30 mouse cellular contexts compared by ENCODE assay signal in the genomic region with DNA sequence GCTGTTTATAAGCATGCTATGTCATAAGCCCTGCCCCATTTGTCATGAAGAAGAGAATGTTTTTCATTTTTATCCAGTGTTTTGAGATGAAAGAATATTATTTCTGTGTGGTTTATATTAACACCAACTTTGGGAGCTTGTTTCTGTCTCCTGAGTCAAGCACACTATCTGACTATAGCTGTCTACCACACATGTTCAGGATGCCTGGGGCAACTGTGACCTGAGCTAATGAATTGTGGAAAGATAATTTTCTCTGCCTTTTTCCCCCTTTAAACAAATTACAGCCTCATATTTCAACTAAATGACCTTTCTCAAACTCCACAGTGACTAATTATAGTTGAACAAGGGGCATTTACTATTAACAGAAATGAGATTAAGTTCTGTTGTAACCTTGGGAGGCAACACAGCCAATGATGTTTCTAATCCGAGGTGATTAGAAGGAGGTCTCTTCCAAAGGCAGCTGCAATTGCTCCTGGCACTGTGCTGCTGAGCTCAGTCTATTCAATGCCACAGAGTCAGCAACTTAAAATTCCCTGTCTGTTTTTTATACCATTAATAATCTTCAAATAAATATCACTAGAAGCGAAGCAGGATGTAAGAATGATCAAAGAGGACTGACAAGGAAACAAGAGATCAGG.
A peak's percentile ranks its signal among the peaks of the same experiment; 100 is the strongest.
DNase-seq lines count a peak whose midpoint lies in the region; ATAC-seq lines count a peak whose summit lies in the region.
"Had no signal": no experiment of that assay in that cellular context is flagged by ENCODE, and none has a peak within 500 bp of the region (broad histone marks: within the 10 kb centered on the region; RNA-seq: fewer than 3 reads in every experiment).

No protein-coding gene starts in this region.

- no peak overlapping the region for H3K27ac ChIP-seq in hindbrain, embryonic 11.5 days (ENCODE audit: low read depth, low read length)
- no peak overlapping the region for H3K27ac ChIP-seq in hindbrain, embryonic 10.5 days
- no peak overlapping the region for H3K27ac ChIP-seq in neural tube, embryonic 13.5 days (replicated peaks)
- no peak overlapping the region for H3K27ac ChIP-seq in neural tube, embryonic 15.5 days (replicated peaks)
- no peak overlapping the region for H3K27ac ChIP-seq in heart, embryonic 11.5 days (ENCODE audit: low read depth, low read length)
- H3K27ac ChIP-seq: embryonic facial prominence, embryonic 15.5 days; hindbrain, embryonic 14.5 days; limb, embryonic 12.5 days; macrophage had no signal

- no peaks in the 10 kb centered on the region for H3K4me1 ChIP-seq in hindbrain, embryonic 11.5 days (replicated peaks; ENCODE audit: control insufficient read depth, insufficient read depth, low read length)
- H3K4me1 ChIP-seq in hindbrain, embryonic 10.5 days (replicated peaks), result no peaks in the 10 kb centered on the region
- H3K4me1 ChIP-seq in neural tube, embryonic 13.5 days (replicated peaks), result no peaks in the 10 kb centered on the region; the same call in 1 of the 2 replicates
- no peaks in the 10 kb centered on the region for H3K4me1 ChIP-seq in neural tube, embryonic 15.5 days
- H3K4me1 ChIP-seq in heart, embryonic 11.5 days (ENCODE audit: control insufficient read depth, insufficient read depth, low read length), result no peaks in the 10 kb centered on the region
- H3K4me1 ChIP-seq: embryonic facial prominence, embryonic 15.5 days; heart, embryonic 12.5 days; limb, embryonic 12.5 days had no signal

- no peak overlapping the region for H3K4me2 ChIP-seq in hindbrain, embryonic 11.5 days (replicated peaks; ENCODE audit: low read depth, low read length)
- H3K4me2 ChIP-seq in neural tube, embryonic 13.5 days, result no peak overlapping the region
- no peak overlapping the region for H3K4me2 ChIP-seq in neural tube, embryonic 15.5 days
- no peak overlapping the region for H3K4me2 ChIP-seq in heart, embryonic 11.5 days
- H3K4me2 ChIP-seq: embryonic facial prominence, embryonic 15.5 days; heart, embryonic 12.5 days; hindbrain, embryonic 14.5 days; limb, embryonic 12.5 days; liver, embryonic 11.5 days had no signal

- no peaks in the 10 kb centered on the region for H3K9me3 ChIP-seq in hindbrain, embryonic 11.5 days (ENCODE audit: control insufficient read depth, low read length)
- no peaks in the 10 kb centered on the region for H3K9me3 ChIP-seq in hindbrain, embryonic 10.5 days
- no peaks in the 10 kb centered on the region for H3K9me3 ChIP-seq in neural tube, embryonic 13.5 days
- H3K9me3 ChIP-seq in neural tube, embryonic 15.5 days (replicated peaks), result no peaks in the 10 kb centered on the region
- H3K9me3 ChIP-seq in heart, embryonic 11.5 days (replicated peaks; ENCODE audit: control insufficient read depth, low read length), result no peaks in the 10 kb centered on the region
- H3K9me3 ChIP-seq: embryonic facial prominence, embryonic 15.5 days; heart, embryonic 12.5 days; limb, embryonic 12.5 days had no signal

- DNase-seq in hindbrain, embryonic 11.5 days (ENCODE audit: low spot score), result peak; percentile 1
- no peak for DNase-seq in hindbrain, embryonic 10.5 days (ENCODE audit: low spot score)
- DNase-seq in forelimb bud, embryonic 11.5 days (ENCODE audit: low read depth, low spot score), result peak; percentile 21
- DNase-seq: B cell, adult 2 months; cerebellum, adult 8-10 months; gastrocnemius, postnatal 10 days; heart, adult 11 months; heart, postnatal 10 days; kidney, adult 9 months; kidney, postnatal 36 days; layer of hippocampus, postnatal 36 days; liver, postnatal 0 days; thymus, postnatal 14 days had no signal

- H3K4me3 ChIP-seq in hindbrain, embryonic 11.5 days (ENCODE audit: low read depth, low read length), result no peak overlapping the region
- no peak overlapping the region for H3K4me3 ChIP-seq in hindbrain, embryonic 10.5 days
- H3K4me3 ChIP-seq in neural tube, embryonic 13.5 days, result no peak overlapping the region
- no peak overlapping the region for H3K4me3 ChIP-seq in neural tube, embryonic 15.5 days (replicated peaks)
- H3K4me3 ChIP-seq in heart, embryonic 11.5 days (ENCODE audit: low read depth, low read length), result no peak overlapping the region
- H3K4me3 ChIP-seq: embryonic facial prominence, embryonic 15.5 days; heart, embryonic 12.5 days; limb, embryonic 12.5 days; myocyte had no signal

- H3K27me3 ChIP-seq in hindbrain, embryonic 11.5 days (ENCODE audit: control insufficient read depth, insufficient read depth, low read length), result no peaks in the 10 kb centered on the region
- H3K27me3 ChIP-seq in hindbrain, embryonic 10.5 days (ENCODE audit: insufficient read depth, poor library complexity, severe bottlenecking), result no peaks in the 10 kb centered on the region
- no peaks in the 10 kb centered on the region for H3K27me3 ChIP-seq in neural tube, embryonic 13.5 days
- no peaks in the 10 kb centered on the region for H3K27me3 ChIP-seq in neural tube, embryonic 15.5 days (replicated peaks)
- H3K27me3 ChIP-seq in heart, embryonic 11.5 days (ENCODE audit: control insufficient read depth, insufficient read depth, low read length), result no peaks in the 10 kb centered on the region
- H3K27me3 ChIP-seq: CH12.LX; embryonic facial prominence, embryonic 15.5 days; heart, embryonic 12.5 days; limb, embryonic 12.5 days; Patski had no signal

- no peak overlapping the region for H3K9ac ChIP-seq in hindbrain, embryonic 11.5 days (ENCODE audit: low read depth, low read length)
- H3K9ac ChIP-seq in neural tube, embryonic 13.5 days, result no peak overlapping the region
- H3K9ac ChIP-seq in neural tube, embryonic 15.5 days (replicated peaks), result no peak overlapping the region
- no peak overlapping the region for H3K9ac ChIP-seq in heart, embryonic 11.5 days (ENCODE audit: low read depth, low read length)
- H3K9ac ChIP-seq: embryonic facial prominence, embryonic 15.5 days; heart, embryonic 12.5 days; hindbrain, embryonic 14.5 days; limb, embryonic 12.5 days; liver, postnatal 0 days had no signal

- WGBS in hindbrain, embryonic 11.5 days, result 59% methylated on average over 2 of the region's 2 CpGs
- 69% methylated on average over 2 of the region's 2 CpGs for WGBS in hindbrain, embryonic 10.5 days
- 41% methylated on average over 2 of the region's 2 CpGs for WGBS in neural tube, embryonic 13.5 days
- 39% methylated on average over 2 of the region's 2 CpGs for WGBS in neural tube, embryonic 15.5 days
- 57% methylated on average over 2 of the region's 2 CpGs for WGBS in heart, embryonic 11.5 days (ENCODE audit: insufficient replicate concordance)

- ATAC-seq in hindbrain, embryonic 11.5 days (ENCODE audit: low FRiP score), result peak; percentile 51; the same call in 1 of the 2 replicates
- peak; percentile 36 for ATAC-seq in neural tube, embryonic 13.5 days (ENCODE audit: low read depth)
- ATAC-seq in neural tube, embryonic 15.5 days (ENCODE audit: low FRiP score), result no peak
- ATAC-seq in heart, embryonic 11.5 days (replicated peaks; ENCODE audit: insufficient number of reproducible peaks, low FRiP score, low TSS enrichment), result no peak
- no peak for ATAC-seq in granulocyte monocyte progenitor cell, adult 5-6 weeks (replicated peaks; ENCODE audit: poor library complexity, severe bottlenecking)
- ATAC-seq: forebrain, embryonic 14.5 days; intestine, embryonic 16.5 days; liver, postnatal 0 days; lung, postnatal 0 days; Patski had no signal

- no peaks in the 10 kb centered on the region for H3K36me3 ChIP-seq in hindbrain, embryonic 11.5 days (ENCODE audit: control insufficient read depth, insufficient read depth, low read length)
- no peaks in the 10 kb centered on the region for H3K36me3 ChIP-seq in hindbrain, embryonic 10.5 days
- no peaks in the 10 kb centered on the region for H3K36me3 ChIP-seq in neural tube, embryonic 13.5 days
- H3K36me3 ChIP-seq in neural tube, embryonic 15.5 days, result no peaks in the 10 kb centered on the region
- H3K36me3 ChIP-seq in heart, embryonic 11.5 days (ENCODE audit: control insufficient read depth, insufficient read depth, low read length), result no peaks in the 10 kb centered on the region
- H3K36me3 ChIP-seq: embryonic facial prominence, embryonic 15.5 days; G1E; heart, embryonic 12.5 days; limb, embryonic 12.5 days had no signal

Comparison
In these comparisons a context has a peak if more than half of its experiments do, and no peak if none do; other contexts are left out.
1. ATAC-seq: peak in hindbrain, embryonic 11.5 days (single experiment) and neural tube, embryonic 13.5 days (single experiment); none in neural tube, embryonic 15.5 days (single experiment), heart, embryonic 11.5 days (single experiment) and granulocyte monocyte progenitor cell, adult 5-6 weeks (single experiment).